Mouse (Mus musculus): ENCODE data around the gene Tlr2.

- no peak for TF ChIP-seq CTCF (IDR thresholded peaks at IDR 0.05; ENCODE audit: extremely low read depth, insufficient read depth, insufficient read length, insufficient replicate concordance)
- TF ChIP-seq POLR2A (IDR thresholded peaks at IDR 0.05; ENCODE audit: low read depth, low read length), result no peak
Observed at GRCm38 (mm10) chr3:83836685-83837084, 4.9 kb downstream of the Tlr2 start.

Measured in spleen, adult 2 months (tissue).